Mouse (Mus musculus) hindbrain, postnatal 0 days (tissue): Measurements from ENCODE around the gene Reg3d. TPM values are rescaled to one million over a fixed set of nuclear protein-coding genes. Genes with fewer than 3 reads are reported as not detected.
"Not testable (repeated sequence)": the region's sequence is repeated elsewhere in the genome, so short reads cannot be mapped to it uniquely, and the experiment has no call there.

Experiments used
- ATAC-seq: fragments of 200-750 bp; cut with Nextera tagmentation; 2 replicates; pipeline ENCODE4 v1.8.0; 2017; ENCODE audit warnings: mild to moderate bottlenecking, moderate TSS enrichment, moderate library complexity
- DNase-seq: peaks from one replicate; pipeline ENCODE4 v3.0.0-alpha.2; 2015; ENCODE audit warnings: low spot score
- H3K27ac ChIP-seq: fragments of 300-500 bp; sonication (generic); 2 replicates; pipeline ENCODE4 v1.5.1; 2014; ENCODE audit warnings: mild to moderate bottlenecking
- H3K27me3 ChIP-seq: fragments of 300-500 bp; sonication (generic); 2 replicates; pipeline ENCODE4 v1.6.1; 2014; ENCODE audit warnings: low read length, mixed read lengths; ENCODE audit not compliant: insufficient read depth
- H3K36me3 ChIP-seq: fragments of 300-500 bp; sonication (generic); 2 replicates; pipeline ENCODE4 v1.6.1; 2014; ENCODE audit warnings: low read length, mixed read lengths; ENCODE audit not compliant: insufficient read depth
- H3K4me1 ChIP-seq: fragments of 300-500 bp; sonication (generic); 2 replicates; pipeline ENCODE4 v1.6.1; 2014; ENCODE audit warnings: antibody characterized with exemption, low read length, mixed read lengths; ENCODE audit not compliant: insufficient read depth
- H3K4me2 ChIP-seq: fragments of 300-500 bp; sonication (generic); 2 replicates; pipeline ENCODE4 v1.6.1; 2014; ENCODE audit warnings: low read depth, mild to moderate bottlenecking, low read length, moderate library complexity, mixed read lengths
- H3K4me3 ChIP-seq: fragments of 300-500 bp; sonication (generic); 2 replicates; pipeline ENCODE4 v1.5.1; 2014; ENCODE audit warnings: low read length
- H3K9ac ChIP-seq: fragments of 300-500 bp; sonication (generic); replicated peaks from 2 replicates; pipeline ENCODE4 v1.6.1; 2014; ENCODE audit warnings: mild to moderate bottlenecking, low read length, moderate library complexity, mixed read lengths
- H3K9me3 ChIP-seq: fragments of 300-500 bp; sonication (generic); 2 replicates; pipeline ENCODE4 v1.6.1; 2016; ENCODE audit warnings: low read length, mixed read lengths
- CTCF ChIP-seq: IDR thresholded peaks from 2 replicates; pipeline ENCODE4 v1.5.1; 2016; ENCODE audit warnings: antibody characterized with exemption, control low read depth, low read depth
- WGBS: fragments of 180-500 bp; shearing (Covaris S2); extraction: QIAGEN DNeasy Blood & Tissue Kit; methylation state at CpG from one replicate; pipeline ENCODE4 v1.1.7; 2014; 5-methylcytosine and 5-hydroxymethylcytosine counted together
- polyA plus RNA-seq: library from polyadenylated mRNA; unstranded; fragments of >200 nt; fragmentation: Nextera tagmentation; extraction: Ambion mirVana; gene quantifications from 2 replicates; pipeline ENCODE4 v1.2.1, GENCODE M21; 2015
- total RNA-seq: library from RNA; depleted of rRNA; stranded (reverse); fragments of >200 nt; gene quantifications from 2 replicates; pipeline ENCODE4 v1.2.3, GENCODE M21; 2014; rRNA removed

Reg3d gene
- total RNA-seq (not detected in 2 replicates), polyA plus RNA-seq (not detected in 2 replicates)

DNA sequence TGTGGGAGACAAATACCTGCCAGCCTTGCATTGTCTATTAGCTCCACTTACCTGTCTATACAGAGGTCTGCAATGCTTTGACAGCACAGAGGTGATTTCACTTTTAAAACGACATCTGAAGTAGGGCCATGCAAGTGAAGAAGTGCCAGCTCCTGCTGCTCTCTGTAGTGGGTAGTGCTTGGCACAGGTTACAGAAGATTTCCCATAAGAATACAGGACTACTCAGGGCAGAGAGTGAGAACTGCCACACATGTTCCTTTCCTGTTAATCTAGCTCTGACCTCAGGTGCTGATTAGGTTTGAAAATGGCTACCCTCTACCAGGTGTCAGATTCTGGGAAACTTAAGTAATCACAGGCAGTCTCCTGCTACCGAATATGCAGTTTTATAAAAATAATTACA lies at the start of gene Reg3d:
Reg3d (minus strand) TSS at position 101 of the 400 bp plus-strand sequence.
- 67% methylated on average over 2 of the region's 2 CpGs for WGBS
- Histone ChIP-seq H3K27me3 (no peaks in the 10 kb centered on the region), H3K36me3 (no peaks in the 10 kb centered on the region), H3K4me2 (no peak within 1 kb of the TSS), H3K9me3 (no peaks in the 10 kb centered on the region), H3K9ac (no peak within 1 kb of the TSS), H3K27ac (no peak within 1 kb of the TSS), H3K4me3 (no peak within 1 kb of the TSS), H3K4me1 (no peaks in the 10 kb centered on the region)
- TF ChIP-seq CTCF, result no peak
- DNase-seq (no peak), ATAC-seq (no peak)

GRCm38 (mm10) chr6:78425497-78425896 lies 46.8 kb upstream of the Reg3d start:
- Histone ChIP-seq H3K9ac (no peak overlapping the region), H3K9me3 (no peaks in the 10 kb centered on the region), H3K4me3 (no peak overlapping the region), H3K27me3 (no peaks in the 10 kb centered on the region), H3K36me3 (no peaks in the 10 kb centered on the region), H3K4me1 (no peaks in the 10 kb centered on the region), H3K27ac (no peak overlapping the region), H3K4me2 (no peak overlapping the region)
- no peak for TF ChIP-seq CTCF
- WGBS, result 71% methylated on average over 3 of the region's 3 CpGs
- DNase-seq (no peak), ATAC-seq (no peak)

DNA sequence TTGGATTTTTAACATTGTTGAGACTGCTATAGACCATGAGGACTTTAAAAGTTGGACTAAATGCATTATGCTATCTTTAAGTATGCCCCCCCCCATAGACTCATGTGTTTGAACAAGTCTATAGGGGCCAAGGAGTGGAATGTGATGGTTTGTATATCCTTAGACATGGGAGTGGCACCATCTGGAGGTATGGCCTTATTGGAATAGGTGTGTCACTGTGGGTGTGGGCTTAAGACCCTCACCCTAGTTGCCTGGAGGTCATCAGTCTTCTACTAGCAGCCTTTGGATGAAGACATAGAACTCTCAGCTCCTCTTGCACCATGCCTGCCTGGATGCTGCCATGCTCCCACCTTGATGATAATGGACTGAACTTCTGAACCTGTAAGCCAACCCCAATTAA lies 43.7 kb upstream of the Reg3d start, which contains the start of gene Reg1:
Reg1 (plus strand) TSS at position 301 of the 400 bp plus-strand sequence.
- H3K36me3 ChIP-seq, H3K9me3 ChIP-seq, H3K4me1 ChIP-seq, H3K4me3 ChIP-seq, ATAC-seq, H3K9ac ChIP-seq, H3K27me3 ChIP-seq, H3K4me2 ChIP-seq, DNase-seq, H3K27ac ChIP-seq: not testable (repeated sequence)

- H3K9ac ChIP-seq, H3K9me3 ChIP-seq, H3K4me3 ChIP-seq, H3K27ac ChIP-seq, DNase-seq, ATAC-seq, H3K27me3 ChIP-seq, H3K4me2 ChIP-seq, H3K36me3 ChIP-seq, H3K4me1 ChIP-seq: not testable (repeated sequence)
- 98% methylated on average over 4 of the region's 17 CpGs for WGBS
These were observed 16.7 kb upstream of the Reg3d start, which contains the start of gene Reg2 for GRCm38 (mm10) chr6:78395323-78395722. Gene Reg2 (plus strand): TSS chr6:78395623.

DNA sequence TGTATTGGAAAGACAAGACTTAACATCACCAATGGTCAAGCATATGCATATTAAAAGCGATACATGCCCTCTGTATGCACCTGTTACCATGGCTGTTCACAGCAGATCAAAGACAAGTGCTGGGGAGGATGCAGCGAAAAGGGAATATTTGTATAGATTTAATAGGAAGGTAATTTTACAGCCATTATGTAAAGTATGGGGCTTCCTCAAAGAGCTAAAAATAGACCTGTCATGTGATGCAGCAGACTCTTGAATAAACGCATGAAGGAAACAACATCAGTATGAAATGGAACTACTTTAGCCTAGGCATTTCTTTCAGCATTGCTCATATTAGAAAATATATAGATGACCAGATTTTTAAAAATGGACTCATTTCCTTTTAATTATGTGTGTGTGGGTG lies 6.9 kb upstream of the Reg3d start:
- no peak overlapping the region for H3K27ac ChIP-seq
- TF ChIP-seq CTCF, result no peak
- H3K9me3 ChIP-seq, result no peaks in the 10 kb centered on the region
- ATAC-seq (no peak), DNase-seq (no peak)
- no peak overlapping the region for H3K4me2 ChIP-seq
- 68% methylated on average over 3 of the region's 3 CpGs for WGBS
- H3K4me1 ChIP-seq, result no peaks in the 10 kb centered on the region
- H3K4me3 ChIP-seq, result no peak overlapping the region
- H3K9ac ChIP-seq, result no peak overlapping the region
- no peaks in the 10 kb centered on the region for H3K36me3 ChIP-seq
- no peaks in the 10 kb centered on the region for H3K27me3 ChIP-seq

DNA sequence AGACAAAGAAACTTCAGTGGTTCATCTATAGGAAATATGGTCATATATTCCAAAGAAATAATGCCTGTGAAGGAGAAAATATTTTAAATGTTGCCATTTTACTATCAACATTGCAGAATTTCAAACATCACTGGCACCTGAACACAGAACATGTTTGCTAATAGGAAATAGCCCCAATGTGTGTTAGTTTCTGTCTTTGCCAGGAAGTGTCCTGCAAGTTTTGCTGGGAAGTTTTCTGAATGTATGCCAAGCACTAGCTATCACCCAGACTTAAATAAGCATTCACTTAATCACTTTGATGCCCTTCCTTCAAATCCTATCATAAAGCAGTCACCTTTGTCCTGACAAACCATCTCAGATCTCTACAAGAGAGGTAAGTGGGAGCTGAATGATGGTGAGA lies 1.7 kb upstream of the Reg3d start, which contains the start of gene Reg3a:
Reg3a (plus strand) TSS at position 301 of the 400 bp plus-strand sequence.
- H3K9me3 ChIP-seq, result no peaks in the 10 kb centered on the region
- no peak for ATAC-seq
- H3K27me3 ChIP-seq, result no peaks in the 10 kb centered on the region
- H3K4me2 ChIP-seq, result no peak within 1 kb of the TSS
- no peak within 1 kb of the TSS for H3K27ac ChIP-seq
- DNase-seq, result no peak
- no peaks in the 10 kb centered on the region for H3K4me1 ChIP-seq
- no peaks in the 10 kb centered on the region for H3K36me3 ChIP-seq
- H3K9ac ChIP-seq, result no peak within 1 kb of the TSS
- no peak within 1 kb of the TSS for H3K4me3 ChIP-seq
- no peak for TF ChIP-seq CTCF

DNA sequence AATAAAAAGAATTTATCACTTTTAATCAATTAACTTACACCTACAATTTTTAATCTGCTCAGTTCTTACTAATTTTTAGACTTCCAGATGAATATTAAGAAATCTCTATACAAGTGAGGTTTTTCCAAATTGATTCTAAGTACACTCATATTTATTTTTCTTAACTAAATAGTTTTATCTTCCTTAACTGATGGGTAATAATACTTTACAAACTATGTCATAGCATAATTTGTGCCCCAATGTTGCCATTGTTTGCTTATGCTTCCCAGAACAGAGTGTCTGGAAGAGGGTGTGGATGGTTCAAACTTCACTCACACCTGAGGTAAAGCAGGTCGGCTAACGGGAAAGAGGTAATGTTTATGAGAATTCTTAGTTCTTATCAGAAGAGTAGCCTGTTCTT lies 8.3 kb downstream of the Reg3d start, which contains the start of gene Reg3b:
Reg3b (plus strand) TSS at position 301 of the 400 bp plus-strand sequence.
- WGBS, result 89% methylated on average over 2 of the region's 2 CpGs
- H3K4me3 ChIP-seq, result no peak within 1 kb of the TSS
- no peak within 1 kb of the TSS for H3K4me2 ChIP-seq
- H3K9me3 ChIP-seq, result no peaks in the 10 kb centered on the region
- ATAC-seq (no peak), DNase-seq (no peak)
- no peaks in the 10 kb centered on the region for H3K4me1 ChIP-seq
- H3K27me3 ChIP-seq, result no peaks in the 10 kb centered on the region
- no peak within 1 kb of the TSS for H3K9ac ChIP-seq
- no peak for TF ChIP-seq CTCF
- H3K27ac ChIP-seq, result no peak within 1 kb of the TSS
- H3K36me3 ChIP-seq, result no peaks in the 10 kb centered on the region
